Mouse (Mus musculus): ENCODE data around the gene Pmp22. TPM values are rescaled to one million over a fixed set of nuclear protein-coding genes. Genes with fewer than 3 reads are reported as not detected.

Gene Pmp22
- polyA plus RNA-seq, 1 experiment from 2014 or later, result 6.5 TPM

GRCm38 (mm10) chr11:63134742-63135482 is 6.1 kb downstream of the Pmp22 start:
- in situ Hi-C loops (cut with MboI; ENCODE audit: low pct_unique_long_range_greater_than_20kb), result loop anchor here (5.0 to 10.0 kb wide), 3 partner anchors 110 to 213 kb away; no protein-coding TSS in a partner anchor
- TF ChIP-seq CTCF (IDR thresholded peaks at IDR 0.05), result no peak
- H3K27me3 ChIP-seq, result no peaks in the 10 kb centered on the region
- DNase-seq (ENCODE audit: low read depth, low spot score) (no peak), ATAC-seq (peak; percentile 40)
- CTCF ChIA-PET, result interaction anchor here (0.6 to 3.4 kb wide), 23 partner anchors 10 to 233 kb away, joined by 3 to 42 read pairs (median 5); no protein-coding TSS in a partner anchor
- POLR2A ChIA-PET, result interaction anchor here (0.6 to 1.5 kb wide), 5 partner anchors 11 to 219 kb away, joined by 3 to 7 read pairs (median 3); no protein-coding TSS in a partner anchor

GRCm38 (mm10) chr11:63135622-63136021 is 6.8 kb downstream of the Pmp22 start:
- CTCF ChIA-PET, result interaction anchor here (0.7 to 3.4 kb wide), 33 partner anchors 10 to 385 kb away, joined by 3 to 42 read pairs (median 4); no protein-coding TSS in a partner anchor
- peak; percentile 98 for TF ChIP-seq CTCF (IDR thresholded peaks at IDR 0.05)
- in situ Hi-C loops (cut with MboI; ENCODE audit: low pct_unique_long_range_greater_than_20kb), result loop anchor here (10.0 kb wide), 1 partner anchor 111 kb away; no protein-coding TSS in a partner anchor
- POLR2A ChIA-PET, result interaction anchor here (0.9 to 1.5 kb wide), 4 partner anchors 12 to 220 kb away, joined by 3 to 7 read pairs (median 4); no protein-coding TSS in a partner anchor
- no peaks in the 10 kb centered on the region for H3K27me3 ChIP-seq
- DNase-seq (ENCODE audit: low read depth, low spot score) (no peak), ATAC-seq (peak; percentile 68)

GRCm38 (mm10) chr11:63136205-63136604 is 7.4 kb downstream of the Pmp22 start:
- no peak for ATAC-seq
- DNase-seq (ENCODE audit: low read depth, low spot score), result no peak
- CTCF ChIA-PET, result interaction anchor here (0.7 to 3.4 kb wide), 29 partner anchors 9 to 385 kb away, joined by 3 to 42 read pairs (median 4); no protein-coding TSS in a partner anchor
- POLR2A ChIA-PET, result interaction anchor here (1.0 to 1.5 kb wide), 2 partner anchors 215 to 220 kb away, joined by 3 to 7 read pairs; no protein-coding TSS in a partner anchor
- TF ChIP-seq CTCF (IDR thresholded peaks at IDR 0.05), result no peak
- in situ Hi-C loops (cut with MboI; ENCODE audit: low pct_unique_long_range_greater_than_20kb), result loop anchor here (10.0 kb wide), 1 partner anchor 111 kb away; no protein-coding TSS in a partner anchor
- H3K27me3 ChIP-seq, result no peaks in the 10 kb centered on the region

GRCm38 (mm10) chr11:63136836-63137416 is 8.1 kb downstream of the Pmp22 start:
- no peak for TF ChIP-seq CTCF (IDR thresholded peaks at IDR 0.05)
- in situ Hi-C loops (cut with MboI; ENCODE audit: low pct_unique_long_range_greater_than_20kb), result loop anchor here (10.0 kb wide), 1 partner anchor 112 kb away; no protein-coding TSS in a partner anchor
- ATAC-seq, result no peak
- DNase-seq (ENCODE audit: low read depth, low spot score), result no peak
- H3K27me3 ChIP-seq, result no peaks in the 10 kb centered on the region
- ChIA-PET POLR2A (no interaction called here), CTCF (interaction anchor here (1.1 to 3.4 kb wide), 13 partner anchors 8 to 235 kb away, joined by 3 to 42 read pairs (median 6); no protein-coding TSS in a partner anchor)

DNA sequence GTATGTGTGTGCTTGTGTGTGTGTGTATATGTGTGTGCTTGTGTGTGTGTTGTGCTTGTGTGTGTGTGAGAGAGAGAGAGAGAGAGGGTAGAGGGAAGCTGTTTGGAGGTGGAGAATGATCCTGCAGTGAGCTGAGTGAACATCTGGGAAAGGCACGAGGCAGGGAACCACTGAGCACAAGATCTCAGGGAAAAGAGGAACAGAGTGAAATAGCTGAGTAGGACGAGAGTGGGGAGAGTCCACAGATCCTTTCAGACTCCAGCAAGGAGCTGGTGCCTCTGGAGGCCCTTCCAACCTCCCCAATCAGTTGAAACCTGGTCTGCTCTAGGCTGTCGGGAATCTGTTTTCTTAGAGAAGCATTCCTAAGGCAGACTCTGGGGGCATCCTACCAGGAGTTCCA is 10.0 kb downstream of the Pmp22 start:
- no peak for TF ChIP-seq CTCF (IDR thresholded peaks at IDR 0.05)
- H3K27me3 ChIP-seq, result no peaks in the 10 kb centered on the region
- ChIA-PET CTCF (interaction anchor here (0.6 to 3.4 kb wide), 6 partner anchors 11 to 248 kb away, joined by 3 to 11 read pairs (median 3); no protein-coding TSS in a partner anchor), POLR2A (no interaction called here)
- ATAC-seq (no peak), DNase-seq (ENCODE audit: low read depth, low spot score) (no peak)
- in situ Hi-C loops (cut with MboI; ENCODE audit: low pct_unique_long_range_greater_than_20kb), result loop anchor here (10.0 kb wide), 1 partner anchor 114 kb away; no protein-coding TSS in a partner anchor

GRCm38 (mm10) chr11:63142311-63142710 is 13.5 kb downstream of the Pmp22 start:
- ChIA-PET POLR2A (no interaction called here), CTCF (interaction anchor here (0.6 to 2.3 kb wide), 4 partner anchors 10 to 241 kb away, joined by 3 to 7 read pairs (median 4); no protein-coding TSS in a partner anchor)
- H3K27me3 ChIP-seq, result peaks cover 3% of the 10 kb centered on the region
- no peak for ATAC-seq
- in situ Hi-C loops (cut with MboI; ENCODE audit: low pct_unique_long_range_greater_than_20kb), result no loop called here
- no peak for DNase-seq (ENCODE audit: low read depth, low spot score)
- TF ChIP-seq CTCF (IDR thresholded peaks at IDR 0.05), result no peak

DNA sequence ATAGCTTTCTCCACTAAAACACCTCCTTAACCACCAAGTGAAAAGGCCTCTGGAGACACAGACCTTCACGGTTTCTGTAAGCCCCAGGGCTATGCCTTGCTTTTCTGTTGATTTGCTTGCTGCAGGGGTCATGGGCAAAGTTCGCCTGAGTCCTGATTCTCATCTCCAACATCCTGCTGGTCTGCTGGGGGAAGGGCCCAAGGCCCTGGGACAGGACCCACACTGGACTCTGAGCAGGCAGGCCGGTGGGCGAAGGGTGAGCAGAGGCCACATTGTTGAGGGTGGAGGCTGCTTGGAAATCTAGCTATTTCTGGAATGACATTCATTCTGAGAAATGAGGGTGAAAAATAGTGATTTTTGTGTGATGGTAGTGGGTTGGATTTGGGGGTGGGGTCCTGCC is 14.0 kb downstream of the Pmp22 start:
- in situ Hi-C loops (cut with MboI; ENCODE audit: low pct_unique_long_range_greater_than_20kb), result no loop called here
- H3K27me3 ChIP-seq, result peaks cover 5% of the 10 kb centered on the region
- DNase-seq (ENCODE audit: low read depth, low spot score) (no peak), ATAC-seq (no peak)
- no peak for TF ChIP-seq CTCF (IDR thresholded peaks at IDR 0.05)
- ChIA-PET CTCF (interaction anchor here (1.3 to 2.3 kb wide), 3 partner anchors 10 to 94 kb away, joined by 3 to 7 read pairs (median 4); no protein-coding TSS in a partner anchor), POLR2A (no interaction called here)

- TF ChIP-seq CTCF (IDR thresholded peaks at IDR 0.05), result no peak
- CTCF ChIA-PET, result interaction anchor here (1.1 to 2.3 kb wide), 4 partner anchors 9 to 95 kb away, joined by 3 to 7 read pairs (median 4); no protein-coding TSS in a partner anchor
- in situ Hi-C loops (cut with MboI; ENCODE audit: low pct_unique_long_range_greater_than_20kb), result no loop called here
- peaks cover 8% of the 10 kb centered on the region for H3K27me3 ChIP-seq
- POLR2A ChIA-PET, result no interaction called here
- DNase-seq (ENCODE audit: low read depth, low spot score) (no peak), ATAC-seq (no peak)
Measured at GRCm38 (mm10) chr11:63143486-63143885, 14.7 kb downstream of the Pmp22 start.

DNA sequence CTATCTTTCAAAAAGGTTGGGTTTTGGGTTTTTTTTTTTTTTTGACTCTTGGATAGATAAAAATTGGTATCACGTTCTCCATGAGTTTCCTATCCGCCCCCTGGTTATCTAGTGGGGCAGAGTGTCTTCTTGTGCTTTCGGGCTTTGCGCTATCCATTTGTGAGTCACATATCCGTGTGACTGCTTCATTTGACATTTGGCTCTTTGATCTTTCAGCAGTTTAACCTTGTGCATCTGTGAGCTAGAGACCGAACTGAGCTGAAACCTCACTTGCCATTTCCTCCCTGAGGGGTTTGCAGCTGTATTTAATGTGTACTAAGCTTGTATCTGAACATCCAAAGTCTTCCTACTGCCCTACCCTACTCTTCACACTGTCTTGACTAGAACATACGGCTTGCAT is 17.8 kb downstream of the Pmp22 start:
- H3K27me3 ChIP-seq, result peaks cover 27% of the 10 kb centered on the region
- ChIA-PET CTCF (interaction anchor here (1.2 to 1.8 kb wide), 3 partner anchors 11 to 245 kb away, joined by 3 to 5 read pairs (median 4); no protein-coding TSS in a partner anchor), POLR2A (interaction anchor here (0.5 to 0.7 kb wide), 2 partner anchors 79 to 219 kb away, joined by 5 to 9 read pairs; no protein-coding TSS in a partner anchor)
- DNase-seq (ENCODE audit: low read depth, low spot score) (no peak), ATAC-seq (no peak)
- TF ChIP-seq CTCF (IDR thresholded peaks at IDR 0.05), result no peak
- in situ Hi-C loops (cut with MboI; ENCODE audit: low pct_unique_long_range_greater_than_20kb), result no loop called here

DNA sequence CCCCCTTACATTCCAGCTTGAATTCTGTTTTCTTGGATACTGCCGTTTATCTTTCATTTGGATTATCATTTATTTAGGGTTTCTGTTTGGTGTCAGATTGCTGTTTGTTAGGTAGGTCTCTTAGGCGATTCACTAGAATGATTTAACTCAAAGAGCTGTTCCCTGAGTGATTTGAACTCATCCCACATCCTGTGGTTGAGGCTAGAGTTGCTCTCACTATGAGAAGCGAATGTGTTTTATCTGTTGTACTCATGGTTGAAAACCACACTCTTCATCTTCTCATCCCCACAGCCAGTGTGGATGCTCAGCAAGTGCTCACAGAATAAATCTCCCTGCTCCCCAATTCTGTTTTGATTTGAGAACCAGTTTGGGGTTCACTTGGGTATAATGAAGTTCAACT is 19.5 kb downstream of the Pmp22 start:
- in situ Hi-C loops (cut with MboI; ENCODE audit: low pct_unique_long_range_greater_than_20kb), result no loop called here
- no peak for DNase-seq (ENCODE audit: low read depth, low spot score)
- POLR2A ChIA-PET, result no interaction called here
- no peak for TF ChIP-seq CTCF (IDR thresholded peaks at IDR 0.05)
- CTCF ChIA-PET, result interaction anchor here (1.3 to 1.8 kb wide), 3 partner anchors 10 to 247 kb away, joined by 4 to 5 read pairs (median 4); no protein-coding TSS in a partner anchor
- ATAC-seq, result no peak
- H3K27me3 ChIP-seq, result peaks cover 34% of the 10 kb centered on the region

All from Patski (cell line).